Mouse (Mus musculus) testis, adult 2 months (tissue): ENCODE results near the gene Pla2g2d.

ENCODE experiments used
- CTCF ChIP-seq: fragments of 200-500 bp; IDR thresholded peaks from 2 replicates; pipeline ENCODE4 v1.5.1; 2012; ENCODE audit warnings: low read depth, mild to moderate bottlenecking, inconsistent platforms, low read length, moderate library complexity; ENCODE audit not compliant: control insufficient read depth, insufficient read depth, insufficient replicate concordance
- POLR2A ChIP-seq: fragments of 200-500 bp; IDR thresholded peaks from 2 replicates; pipeline ENCODE4 v1.6.1; 2012; ENCODE audit warnings: low read depth, mild to moderate bottlenecking, inconsistent platforms, low read length, moderate library complexity; ENCODE audit not compliant: control insufficient read depth

DNA sequence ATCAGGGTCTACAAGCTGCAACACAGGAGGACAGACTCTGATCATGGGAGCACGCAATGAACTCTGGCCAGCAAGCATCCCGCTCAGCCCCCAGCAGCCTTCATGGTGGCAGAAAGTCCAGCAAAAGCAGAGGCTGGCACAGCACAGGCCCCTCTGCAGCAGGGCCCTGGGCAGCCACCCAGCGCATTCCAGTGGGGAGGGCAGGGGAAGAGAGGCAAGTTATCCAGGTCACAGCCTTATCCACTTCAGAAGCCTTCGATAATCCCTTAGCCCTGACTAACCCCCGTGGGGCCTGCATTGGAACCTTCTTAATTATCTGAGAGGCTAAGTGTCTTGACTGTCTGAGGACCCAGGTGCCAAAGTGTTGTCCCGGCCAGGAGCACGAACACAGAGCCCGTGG, 43.6 kb downstream of the Pla2g2d start:
- TF ChIP-seq CTCF (no peak), POLR2A (no peak; the same call in 1 of the 2 replicates)
